Mouse (Mus musculus) megakaryocyte-erythroid progenitor cell, adult 5-6 weeks (primary cell): ENCODE measurements around the gene AC131692.1. TPM values are rescaled to one million over a fixed set of nuclear protein-coding genes. Genes with fewer than 3 reads are reported as not detected.

Experiments used
- ATAC-seq: replicated peaks from 2 replicates; pipeline ENCODE4 v1.8.0; 2016; ENCODE audit warnings: mild to moderate bottlenecking, inconsistent platforms; ENCODE audit not compliant: severe bottlenecking, poor library complexity, low FRiP score, low TSS enrichment
- total RNA-seq, 2 experiments: library from RNA; stranded (forward) in 1 of 2; stranded (reverse) in 1 of 2; fragments of 200-1000, 215-1000 nt in 1 of 2; fragments of >200 nt in 1 of 2; fragmentation: Nextera tagmentation in 1 of 2; gene quantifications; 2 replicates each; pipeline ENCODE4 v1.2.3; 2014 to 2017

AC131692.1 gene
- total RNA-seq, 2 experiments from 2014 or later, result 1.6 to 3.5 TPM

- ATAC-seq, result peak; percentile 72
These were observed 27.1 kb upstream of the AC131692.1 start for GRCm38 (mm10) chr19:6067011-6067723.

GRCm38 (mm10) chr19:6067724-6068415, 26.3 kb upstream of the AC131692.1 start, which contains the start of gene Tm7sf2:
Gene Tm7sf2, minus strand, starts transcription at chr19:6068373.
- peak; percentile 86 for ATAC-seq

- no peak for ATAC-seq
These were observed 25.3 kb upstream of the AC131692.1 start for GRCm38 (mm10) chr19:6068951-6069350.

GRCm38 (mm10) chr19:6069851-6070250, 24.4 kb upstream of the AC131692.1 start:
- no peak for ATAC-seq

- ATAC-seq, result no peak
These were observed 23.5 kb upstream of the AC131692.1 start for GRCm38 (mm10) chr19:6070571-6071250.

- ATAC-seq, result no peak
These were observed 23.0 kb upstream of the AC131692.1 start for GRCm38 (mm10) chr19:6071261-6071660.

- no peak for ATAC-seq
These were observed 20.3 kb upstream of the AC131692.1 start for GRCm38 (mm10) chr19:6073889-6074288.

- ATAC-seq, result peak; percentile 98
These were observed 17.4 kb upstream of the AC131692.1 start, which contains the start of gene Vps51 for GRCm38 (mm10) chr19:6076564-6077393. Gene Vps51, minus strand, starts transcription at chr19:6077231.

- ATAC-seq, result no peak
These were observed 14.2 kb upstream of the AC131692.1 start, which contains the start of gene Tmem262 for GRCm38 (mm10) chr19:6079983-6080480. Gene Tmem262, plus strand, starts transcription at chr19:6080033.

- no peak for ATAC-seq
These were observed 12.1 kb upstream of the AC131692.1 start, which contains the start of gene Gm28374 for GRCm38 (mm10) chr19:6082156-6082555. Gene Gm28374, minus strand, starts transcription at chr19:6082256.

GRCm38 (mm10) chr19:6084478-6085248, 9.6 kb upstream of the AC131692.1 start, which contains the start of the genes Zfpl1 and Cdca5:
Gene Zfpl1, minus strand, starts transcription at chr19:6084956.
Gene Cdca5, plus strand, starts transcription at chr19:6084983.
- ATAC-seq, result peak; percentile 90

- peak; percentile 79 for ATAC-seq
These were observed 8.8 kb upstream of the AC131692.1 start for GRCm38 (mm10) chr19:6085417-6085879.

GRCm38 (mm10) chr19:6088841-6089240, 5.4 kb upstream of the AC131692.1 start:
- no peak for ATAC-seq

- ATAC-seq, result no peak
These were observed 3.6 kb downstream of the AC131692.1 start for GRCm38 (mm10) chr19:6097847-6098246.

- no peak for ATAC-seq
These were observed 7.0 kb downstream of the AC131692.1 start for GRCm38 (mm10) chr19:6101186-6101585.

GRCm38 (mm10) chr19:6102169-6102853, 8.1 kb downstream of the AC131692.1 start:
- ATAC-seq, result peak; percentile 68

GRCm38 (mm10) chr19:6104476-6104875, 10.3 kb downstream of the AC131692.1 start:
- no peak for ATAC-seq
